Mouse (Mus musculus): ENCODE data around the gene Arfgap1. TPM values are rescaled to one million over a fixed set of nuclear protein-coding genes. Genes with fewer than 3 reads are reported as not detected.

The Arfgap1 gene
- polyA plus RNA-seq (2012; rRNA removed) = 65.5 and 68.4 TPM in 2 replicates

DNA sequence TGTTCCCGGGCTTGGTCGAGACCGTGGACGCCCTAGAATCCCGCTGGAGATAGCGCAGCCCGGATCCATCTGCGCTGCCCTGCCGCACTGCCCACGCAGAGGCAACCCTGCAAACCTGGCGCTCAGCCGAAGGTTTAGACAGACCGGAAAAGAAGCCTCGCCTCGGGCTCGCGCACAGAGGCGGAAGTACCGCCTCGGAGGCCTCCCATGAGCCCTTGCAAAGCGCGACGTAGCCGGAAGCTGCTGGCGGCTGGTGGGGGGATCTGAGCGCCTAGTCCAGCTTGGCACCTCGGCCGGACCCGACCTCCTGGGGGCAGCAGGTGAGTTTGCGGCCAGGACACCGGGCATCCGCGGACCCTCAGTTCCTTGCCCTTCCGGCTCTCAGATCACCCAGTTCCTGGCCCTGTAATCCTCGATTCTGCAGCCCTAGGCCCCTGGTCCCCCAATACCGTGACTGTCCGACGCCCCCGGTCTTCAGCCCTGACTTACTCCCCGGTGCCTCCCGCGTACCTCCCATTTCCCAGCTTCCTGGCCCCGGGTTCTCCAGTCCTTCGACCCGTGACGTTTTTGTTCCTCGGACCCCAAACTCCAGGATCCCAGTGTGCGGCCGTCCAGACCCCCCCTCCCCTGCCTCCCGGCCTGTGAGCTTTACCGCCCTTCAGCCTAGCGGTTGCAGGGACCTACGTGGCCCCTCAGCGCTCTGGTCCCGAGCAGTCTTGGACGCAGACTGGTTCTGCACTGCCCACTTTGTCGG, at the start of gene Arfgap1:
TSS of gene Arfgap1 (plus strand) at position 216 of the 754 bp plus-strand sequence.
- Histone ChIP-seq H3K27me3 (ENCODE audit: control insufficient read depth, insufficient read depth, low read length) (no peaks in the 10 kb centered on the region), H3K27ac (ENCODE audit: control insufficient read depth, insufficient read depth, low read length) (peak within 1 kb of the TSS; percentile 64), H3K4me1 (replicated peaks; ENCODE audit: control insufficient read depth, insufficient read depth, low read length) (peaks cover 7% of the 10 kb centered on the region), H3K36me3 (ENCODE audit: control insufficient read depth, insufficient read depth, low read length) (peaks cover 10% of the 10 kb centered on the region), H3K4me3 (ENCODE audit: control insufficient read depth, insufficient read depth, low read length) (peak within 1 kb of the TSS; percentile 91)
- TF ChIP-seq CTCF (IDR thresholded peaks at IDR 0.05; ENCODE audit: borderline replicate concordance, control insufficient read depth, extremely low read depth, insufficient read depth, low read length, poor library complexity) (no peak; the same call in 1 of the 2 replicates), POLR2A (IDR thresholded peaks at IDR 0.05; ENCODE audit: control insufficient read depth, extremely low read depth, insufficient read depth, low read length, poor library complexity) (peak; percentile 90)
- peak; percentile 90 for DNase-seq
- WGBS = under 1% methylated on average over 57 of the region's 57 CpGs

DNA sequence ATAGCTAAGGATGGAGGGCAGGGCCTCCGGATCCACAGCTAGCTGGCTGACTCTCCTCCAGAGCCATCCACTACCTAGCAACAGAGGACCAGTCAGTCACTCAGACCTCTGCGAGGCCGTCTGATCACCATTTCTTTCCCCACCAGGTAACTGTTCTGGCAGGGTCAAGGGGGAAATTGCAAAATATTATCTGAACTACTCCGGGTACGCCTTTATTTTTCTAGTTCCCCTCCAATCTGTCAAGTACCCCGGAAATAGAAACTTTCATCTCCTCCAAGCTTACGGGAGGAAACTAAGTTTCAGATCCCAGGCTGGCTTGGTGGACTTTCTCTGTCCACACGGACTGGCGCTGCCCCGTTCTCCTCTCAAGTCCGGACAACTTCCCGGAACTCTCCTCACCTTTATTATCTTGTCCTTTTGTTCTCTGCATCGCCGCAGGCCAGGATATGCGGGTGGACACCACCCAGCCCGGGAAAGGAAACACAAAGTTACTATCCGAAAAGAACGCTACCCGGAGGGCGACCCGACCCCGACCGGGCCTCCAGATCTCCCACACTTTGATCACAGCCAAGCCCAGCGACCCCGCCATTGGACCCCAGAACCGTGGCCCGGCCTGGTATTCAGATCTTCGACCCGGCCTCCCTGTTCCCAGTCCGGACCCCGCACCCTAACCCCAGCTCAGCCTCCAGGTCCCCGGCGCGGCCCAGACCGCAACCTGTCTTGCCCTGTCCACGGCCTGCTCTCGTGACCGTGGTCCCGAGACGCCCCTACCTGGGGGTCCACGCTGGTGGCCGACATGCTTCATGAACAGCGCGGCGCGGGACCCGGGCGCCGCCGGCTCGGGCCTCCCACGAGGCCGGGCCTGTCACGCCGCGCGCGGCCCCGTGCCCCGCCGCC, 46.9 kb upstream of the Arfgap1 start:
- peak; percentile 50 for DNase-seq
- peaks cover 23% of the 10 kb centered on the region for H3K36me3 ChIP-seq (ENCODE audit: control insufficient read depth, insufficient read depth, low read length)
- WGBS = 1% methylated on average over 61 of the region's 61 CpGs
- peak overlapping the region; percentile 93 for H3K4me3 ChIP-seq (ENCODE audit: control insufficient read depth, insufficient read depth, low read length)
- H3K4me1 ChIP-seq (replicated peaks; ENCODE audit: control insufficient read depth, insufficient read depth, low read length) = peaks cover 5% of the 10 kb centered on the region
- H3K27ac ChIP-seq (ENCODE audit: control insufficient read depth, insufficient read depth, low read length) = peak overlapping the region; percentile 47; the same call in 1 of the 2 replicates
- no peaks in the 10 kb centered on the region for H3K27me3 ChIP-seq (ENCODE audit: control insufficient read depth, insufficient read depth, low read length)
- TF ChIP-seq POLR2A (IDR thresholded peaks at IDR 0.05; ENCODE audit: control insufficient read depth, extremely low read depth, insufficient read depth, low read length, poor library complexity) (no peak), CTCF (IDR thresholded peaks at IDR 0.05; ENCODE audit: borderline replicate concordance, control insufficient read depth, extremely low read depth, insufficient read depth, low read length, poor library complexity) (no peak)

DNA sequence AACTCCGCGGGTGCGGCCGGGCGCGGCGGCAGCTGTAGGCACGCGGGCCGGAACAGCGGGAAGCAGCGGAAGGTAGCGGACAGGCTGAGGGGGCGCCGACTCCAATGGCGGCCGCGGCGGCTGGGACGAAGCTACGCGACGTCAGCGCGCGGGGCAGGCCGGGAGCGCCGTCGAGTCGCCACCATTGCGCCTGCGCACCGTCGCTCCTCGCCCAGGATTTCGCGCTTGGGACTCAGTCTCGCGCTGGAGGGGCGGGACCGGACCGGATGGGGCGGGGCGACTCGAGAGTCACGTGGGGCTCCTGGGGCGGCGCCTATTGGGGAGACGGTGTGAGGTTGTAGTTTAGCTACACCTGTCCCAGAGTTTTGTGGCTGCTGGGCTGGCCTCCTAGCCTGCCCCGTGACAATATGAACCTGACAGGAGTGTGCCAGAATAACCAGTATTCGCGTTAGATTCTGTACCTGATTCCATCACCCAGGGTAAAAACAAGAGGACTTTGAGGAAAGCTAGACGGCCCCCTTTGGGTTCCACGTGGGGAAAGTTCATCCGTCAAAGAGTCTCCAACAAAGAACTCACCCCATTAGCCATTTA, 46.1 kb upstream of the Arfgap1 start, which contains the start of gene Ythdf1:
TSS of gene Ythdf1 (minus strand) at position 140 of the 591 bp plus-strand sequence.
- peak within 1 kb of the TSS; percentile 93 for H3K4me3 ChIP-seq (ENCODE audit: control insufficient read depth, insufficient read depth, low read length)
- peaks cover 5% of the 10 kb centered on the region for H3K4me1 ChIP-seq (replicated peaks; ENCODE audit: control insufficient read depth, insufficient read depth, low read length)
- peak; percentile 66 for TF ChIP-seq POLR2A (IDR thresholded peaks at IDR 0.05; ENCODE audit: control insufficient read depth, extremely low read depth, insufficient read depth, low read length, poor library complexity)
- no peak for TF ChIP-seq CTCF (IDR thresholded peaks at IDR 0.05; ENCODE audit: borderline replicate concordance, control insufficient read depth, extremely low read depth, insufficient read depth, low read length, poor library complexity)
- no peaks in the 10 kb centered on the region for H3K27me3 ChIP-seq (ENCODE audit: control insufficient read depth, insufficient read depth, low read length)
- peak within 1 kb of the TSS; percentile 47; the same call in 1 of the 2 replicates for H3K27ac ChIP-seq (ENCODE audit: control insufficient read depth, insufficient read depth, low read length)
- under 1% methylated on average over 56 of the region's 56 CpGs for WGBS
- H3K36me3 ChIP-seq (ENCODE audit: control insufficient read depth, insufficient read depth, low read length) = peaks cover 17% of the 10 kb centered on the region
- DNase-seq = peak; percentile 99

DNA sequence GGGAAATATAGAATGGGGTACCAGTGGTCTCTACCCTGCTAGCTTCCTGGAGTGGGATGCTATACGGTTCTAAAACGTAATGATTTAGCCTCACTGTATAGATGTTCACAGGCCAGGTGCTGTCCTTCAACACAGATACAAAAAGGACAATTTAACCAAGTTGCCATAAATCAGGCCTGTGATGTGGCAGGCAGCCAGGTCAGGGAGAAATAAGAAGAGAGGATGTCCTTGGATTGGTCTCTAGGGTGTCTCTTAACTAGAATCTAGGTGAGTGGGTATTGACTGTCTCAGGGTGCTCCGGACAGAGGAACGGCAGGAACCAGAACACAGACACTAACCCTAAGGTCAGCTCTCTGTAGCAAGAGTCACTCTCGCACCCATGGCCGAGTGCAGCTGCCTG, 44.3 kb upstream of the Arfgap1 start:
- WGBS = 95% methylated on average over 6 of the region's 6 CpGs
- no peaks in the 10 kb centered on the region for H3K27me3 ChIP-seq (ENCODE audit: control insufficient read depth, insufficient read depth, low read length)
- DNase-seq = no peak
- peaks cover 8% of the 10 kb centered on the region for H3K36me3 ChIP-seq (ENCODE audit: control insufficient read depth, insufficient read depth, low read length)
- H3K27ac ChIP-seq (ENCODE audit: control insufficient read depth, insufficient read depth, low read length) = no peak overlapping the region
- H3K4me3 ChIP-seq (ENCODE audit: control insufficient read depth, insufficient read depth, low read length) = no peak overlapping the region
- no peak for TF ChIP-seq POLR2A (IDR thresholded peaks at IDR 0.05; ENCODE audit: control insufficient read depth, extremely low read depth, insufficient read depth, low read length, poor library complexity)
- no peak for TF ChIP-seq CTCF (IDR thresholded peaks at IDR 0.05; ENCODE audit: borderline replicate concordance, control insufficient read depth, extremely low read depth, insufficient read depth, low read length, poor library complexity)
- H3K4me1 ChIP-seq (replicated peaks; ENCODE audit: control insufficient read depth, insufficient read depth, low read length) = peaks cover 5% of the 10 kb centered on the region

DNA sequence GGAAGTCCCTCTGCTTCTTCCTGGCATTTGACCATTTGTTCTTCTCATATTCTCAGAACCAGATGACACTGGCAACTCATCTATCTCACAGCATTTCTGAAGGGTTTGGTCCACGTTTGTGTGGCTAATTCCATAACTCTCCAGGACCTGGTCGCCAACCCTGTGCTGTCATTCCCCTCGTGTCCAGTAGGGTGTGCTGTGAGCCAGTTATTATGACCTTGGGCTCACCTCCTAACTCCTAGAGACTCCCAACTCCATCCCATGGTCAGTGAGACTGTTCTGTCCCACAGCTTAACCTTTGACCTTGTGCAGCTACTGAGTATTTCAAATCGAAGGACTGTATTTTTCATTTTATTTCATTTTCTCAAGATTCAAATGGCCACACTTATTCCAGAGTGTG, 41.8 kb upstream of the Arfgap1 start:
- H3K36me3 ChIP-seq (ENCODE audit: control insufficient read depth, insufficient read depth, low read length) = no peaks in the 10 kb centered on the region
- no peaks in the 10 kb centered on the region; the same call in 1 of the 2 replicates for H3K4me1 ChIP-seq (replicated peaks; ENCODE audit: control insufficient read depth, insufficient read depth, low read length)
- H3K4me3 ChIP-seq (ENCODE audit: control insufficient read depth, insufficient read depth, low read length) = no peak overlapping the region
- WGBS = 12% methylated on average over 4 of the region's 4 CpGs
- peak; percentile 63 for DNase-seq
- TF ChIP-seq CTCF (IDR thresholded peaks at IDR 0.05; ENCODE audit: borderline replicate concordance, control insufficient read depth, extremely low read depth, insufficient read depth, low read length, poor library complexity) = peak; percentile 60; the same call in 1 of the 2 replicates
- no peak for TF ChIP-seq POLR2A (IDR thresholded peaks at IDR 0.05; ENCODE audit: control insufficient read depth, extremely low read depth, insufficient read depth, low read length, poor library complexity)
- no peaks in the 10 kb centered on the region for H3K27me3 ChIP-seq (ENCODE audit: control insufficient read depth, insufficient read depth, low read length)
- no peak overlapping the region for H3K27ac ChIP-seq (ENCODE audit: control insufficient read depth, insufficient read depth, low read length)

DNA sequence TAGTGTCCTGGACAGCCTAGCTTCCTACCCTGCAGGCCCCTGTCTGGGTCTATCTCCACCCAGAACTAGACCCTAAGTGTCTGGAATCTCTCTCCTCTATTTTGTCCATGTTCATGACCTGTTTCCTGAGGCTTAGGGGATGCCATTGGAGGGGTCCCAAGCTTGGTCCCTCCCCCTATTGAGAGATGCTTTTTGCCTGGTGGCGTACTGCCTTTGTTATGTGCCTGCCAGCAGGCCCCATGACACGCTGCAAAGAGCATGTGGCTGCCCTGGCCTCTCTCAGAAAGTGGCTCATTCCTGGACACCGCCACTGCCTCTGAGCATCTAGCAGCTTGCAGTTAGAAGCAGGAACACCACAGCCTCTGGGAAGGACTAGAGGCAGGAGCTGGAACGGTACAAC, 38.3 kb upstream of the Arfgap1 start, which contains the start of gene Birc7:
TSS of gene Birc7 (plus strand) at position 301 of the 400 bp plus-strand sequence.
- no peak for TF ChIP-seq POLR2A (IDR thresholded peaks at IDR 0.05; ENCODE audit: control insufficient read depth, extremely low read depth, insufficient read depth, low read length, poor library complexity)
- WGBS = 79% methylated on average over 4 of the region's 4 CpGs
- DNase-seq = no peak

More for the DNA sequence above, 38.3 kb upstream of the Arfgap1 start, which contains the start of gene Birc7:
- Histone ChIP-seq H3K4me1 (replicated peaks; ENCODE audit: control insufficient read depth, insufficient read depth, low read length) (no peaks in the 10 kb centered on the region), H3K4me3 (ENCODE audit: control insufficient read depth, insufficient read depth, low read length) (no peak within 1 kb of the TSS), H3K36me3 (ENCODE audit: control insufficient read depth, insufficient read depth, low read length) (no peaks in the 10 kb centered on the region), H3K27ac (ENCODE audit: control insufficient read depth, insufficient read depth, low read length) (no peak within 1 kb of the TSS), H3K27me3 (ENCODE audit: control insufficient read depth, insufficient read depth, low read length) (no peaks in the 10 kb centered on the region)

Measured in thymus, adult 2 months (tissue).